Mouse (Mus musculus) limb, embryonic 11.5 days (tissue): ENCODE measurements at regions not wholly inside any gene's neighbourhood (a gene's known extent, or its start where the extent isn't known, plus 50 kb on each side); places are given as distances from the start of the nearest gene placed in this dataset.
"Not testable (repeated sequence)": the region's sequence is repeated elsewhere in the genome, so short reads cannot be mapped to it uniquely, and the experiment has no call there.

Source experiments
- ATAC-seq: fragments of 200-750 bp; cut with Nextera tagmentation; 2 replicates; pipeline ENCODE4 v1.8.0; 2017; ENCODE audit warnings: low read depth; ENCODE audit not compliant: insufficient number of reproducible peaks, low FRiP score, low TSS enrichment
- DNase-seq: peaks from one replicate; pipeline ENCODE4 v3.0.0-alpha.2; 2015; ENCODE audit warnings: low spot score
- H3K27ac ChIP-seq: fragments of 300-500 bp; sonication (generic); replicated peaks from 2 replicates; pipeline ENCODE4 v1.5.1; 2014; ENCODE audit warnings: low read depth, mild to moderate bottlenecking, low read length
- H3K27me3 ChIP-seq: fragments of 300-500 bp; sonication (generic); 2 replicates; pipeline ENCODE4 v1.6.1; 2014; ENCODE audit warnings: mild to moderate bottlenecking, low read length, mixed read lengths; ENCODE audit not compliant: control insufficient read depth, insufficient read depth
- H3K36me3 ChIP-seq: fragments of 300-500 bp; sonication (generic); 2 replicates; pipeline ENCODE4 v1.6.1; 2014; ENCODE audit warnings: mild to moderate bottlenecking, low read length, moderate library complexity, mixed read lengths; ENCODE audit not compliant: control insufficient read depth, insufficient read depth
- H3K4me1 ChIP-seq: fragments of 300-500 bp; sonication (generic); 2 replicates; pipeline ENCODE4 v1.6.1; 2014; ENCODE audit warnings: low read length, mixed read lengths; ENCODE audit not compliant: control insufficient read depth, insufficient read depth
- H3K4me2 ChIP-seq: fragments of 300-500 bp; sonication (generic); 2 replicates; pipeline ENCODE4 v1.6.1; 2014; ENCODE audit warnings: low read depth, mild to moderate bottlenecking, moderate library complexity; ENCODE audit not compliant: severe bottlenecking
- H3K4me3 ChIP-seq: fragments of 300-500 bp; sonication (generic); 2 replicates; pipeline ENCODE4 v1.5.1; 2014; ENCODE audit warnings: low read depth, low read length
- H3K9ac ChIP-seq: fragments of 300-500 bp; sonication (generic); 2 replicates; pipeline ENCODE4 v1.6.1; 2014; ENCODE audit warnings: mild to moderate bottlenecking, low read length
- H3K9me3 ChIP-seq: fragments of 300-500 bp; sonication (generic); 2 replicates; pipeline ENCODE4 v1.6.1; 2016; ENCODE audit warnings: low read length; ENCODE audit not compliant: control insufficient read depth
- WGBS: fragments of 180-500 bp; shearing (Covaris S2); extraction: QIAGEN DNeasy Blood & Tissue Kit; methylation state at CpG from one replicate; pipeline ENCODE4 v1.1.7; 2014; 5-methylcytosine and 5-hydroxymethylcytosine counted together

GRCm38 (mm10) chr4:3368021-3368420 is 182.9 kb upstream of the Vmn1r3 start:
- not testable (repeated sequence) for H3K4me3 ChIP-seq, H3K36me3 ChIP-seq, H3K9ac ChIP-seq, H3K4me1 ChIP-seq, H3K9me3 ChIP-seq, H3K27ac ChIP-seq, DNase-seq, H3K4me2 ChIP-seq, H3K27me3 ChIP-seq, ATAC-seq
- WGBS: 82% methylated on average over 4 of the region's 4 CpGs

- H3K27ac ChIP-seq, ATAC-seq, H3K4me2 ChIP-seq, H3K9ac ChIP-seq, H3K9me3 ChIP-seq, H3K27me3 ChIP-seq, H3K36me3 ChIP-seq, H3K4me1 ChIP-seq, DNase-seq, H3K4me3 ChIP-seq: not testable (repeated sequence)
- WGBS: 87% methylated on average over 8 of the region's 8 CpGs
Observed at GRCm38 (mm10) chr4:3343443-3343842, 158.3 kb upstream of the Vmn1r3 start.

GRCm38 (mm10) chr4:3342696-3343095 is 157.5 kb upstream of the Vmn1r3 start:
- DNase-seq, H3K36me3 ChIP-seq, H3K9ac ChIP-seq, ATAC-seq, H3K4me2 ChIP-seq, H3K4me3 ChIP-seq, H3K27me3 ChIP-seq, H3K9me3 ChIP-seq, H3K27ac ChIP-seq, H3K4me1 ChIP-seq: not testable (repeated sequence)
- WGBS: 89% methylated on average over 2 of the region's 2 CpGs

- not testable (repeated sequence) for ATAC-seq, H3K9ac ChIP-seq, H3K9me3 ChIP-seq, H3K4me2 ChIP-seq, H3K4me1 ChIP-seq, H3K27me3 ChIP-seq, DNase-seq, H3K27ac ChIP-seq, H3K4me3 ChIP-seq, H3K36me3 ChIP-seq
- WGBS: 76% methylated on average over 6 of the region's 6 CpGs
Observed at GRCm38 (mm10) chr4:3342165-3342564, 157.0 kb upstream of the Vmn1r3 start.
